Mouse (Mus musculus) CD4-positive, CD25-positive, alpha-beta regulatory T cell (primary cell): ENCODE measurements around the gene Rhox8. TPM values are rescaled to one million over a fixed set of nuclear protein-coding genes. Genes with fewer than 3 reads are reported as not detected.

ENCODE experiments used
- polyA plus RNA-seq: library from polyadenylated mRNA; unstranded; fragments of 100-300 nt; shearing (Covaris generic); gene quantifications from one replicate; pipeline ENCODE4 v1.2.1, GENCODE M21; 2017

Rhox8 gene
- not detected for polyA plus RNA-seq

DNA sequence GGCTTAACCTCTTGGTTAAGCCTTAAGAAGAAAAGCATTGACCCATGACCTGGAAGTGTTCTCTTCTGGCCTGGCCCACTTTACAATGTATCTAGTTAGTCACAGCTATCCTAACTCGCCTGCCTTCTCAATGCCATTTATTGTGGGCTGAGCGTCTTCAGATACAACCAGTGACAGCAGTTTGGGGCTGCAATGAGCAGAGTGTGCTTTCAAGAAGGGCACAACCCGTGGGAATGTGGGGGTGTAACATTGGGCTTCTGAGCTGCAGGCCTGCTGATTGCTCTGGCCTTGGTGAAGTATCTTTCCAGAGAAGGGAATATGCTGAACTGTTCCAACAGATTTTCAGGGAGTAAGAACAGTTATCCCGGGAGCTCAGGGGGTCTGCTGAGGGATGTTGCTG, at the start of gene Rhox8:
Gene Rhox8, minus strand, starts transcription at position 101 of the 400 bp plus-strand sequence.

DNA sequence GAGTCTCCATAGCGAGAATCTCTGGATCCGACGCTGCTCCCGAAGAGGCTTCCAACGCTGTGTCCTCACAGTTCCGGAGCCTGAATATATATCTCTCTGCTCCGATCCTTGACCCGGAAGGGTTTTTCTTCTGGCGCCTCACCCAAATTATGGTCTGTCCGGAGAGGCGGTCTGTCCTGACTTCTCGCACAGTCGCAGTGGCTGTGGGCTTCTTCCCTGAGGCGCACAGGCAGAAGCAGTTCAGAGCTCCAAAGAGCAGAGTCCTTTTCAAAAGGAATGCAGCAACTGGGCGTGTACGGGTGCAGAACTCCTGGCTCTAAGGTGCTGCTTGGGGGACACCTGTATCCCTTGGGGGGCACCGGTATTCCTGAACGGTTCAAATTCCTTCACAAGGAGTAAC, 22.9 kb upstream of the Rhox8 start, which contains the start of gene Rhox9:
Gene Rhox9, minus strand, starts transcription at position 101 of the 400 bp plus-strand sequence.

DNA sequence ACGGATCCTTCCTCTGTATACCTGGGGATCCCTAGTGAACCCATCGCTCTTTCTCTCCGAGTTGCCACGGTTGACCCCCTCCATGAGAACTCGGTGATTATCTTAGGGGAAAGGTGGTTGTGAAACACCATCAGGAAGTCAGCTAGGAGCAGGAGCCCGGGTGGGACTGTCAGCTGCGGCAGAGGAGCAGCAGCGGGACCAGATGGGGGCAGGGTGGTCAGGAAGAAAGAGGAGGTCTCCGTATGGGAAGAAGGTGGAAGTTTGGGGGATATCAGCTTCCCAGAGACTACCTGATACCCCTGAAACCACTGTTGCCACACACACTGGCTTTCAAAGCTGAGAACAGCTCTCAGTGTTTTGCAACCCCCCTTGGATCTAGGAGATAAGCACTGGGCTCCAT, 18.4 kb upstream of the Rhox8 start, which contains the start of gene Rhox7b:
Gene Rhox7b, minus strand, starts transcription at position 101 of the 400 bp plus-strand sequence.

DNA sequence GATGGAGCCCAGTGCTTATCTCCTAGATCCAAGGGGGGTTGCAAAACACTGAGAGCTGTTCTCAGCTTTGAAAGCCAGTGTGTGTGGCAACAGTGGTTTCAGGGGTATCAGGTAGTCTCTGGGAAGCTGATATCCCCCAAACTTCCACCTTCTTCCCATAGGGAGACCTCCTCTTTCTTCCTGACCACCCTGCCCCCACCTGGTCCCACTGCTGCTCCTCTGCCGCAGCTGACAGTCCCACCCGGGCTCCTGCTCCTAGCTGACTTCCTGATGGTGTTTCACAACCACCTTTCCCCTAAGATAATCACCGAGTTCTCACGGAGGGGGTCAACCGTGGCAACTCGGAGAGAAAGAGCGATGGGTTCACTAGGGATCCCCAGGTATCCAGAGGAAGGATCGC, 47.4 kb downstream of the Rhox8 start, which contains the start of gene Rhox7a:
Gene Rhox7a, plus strand, starts transcription at position 301 of the 400 bp plus-strand sequence.

DNA sequence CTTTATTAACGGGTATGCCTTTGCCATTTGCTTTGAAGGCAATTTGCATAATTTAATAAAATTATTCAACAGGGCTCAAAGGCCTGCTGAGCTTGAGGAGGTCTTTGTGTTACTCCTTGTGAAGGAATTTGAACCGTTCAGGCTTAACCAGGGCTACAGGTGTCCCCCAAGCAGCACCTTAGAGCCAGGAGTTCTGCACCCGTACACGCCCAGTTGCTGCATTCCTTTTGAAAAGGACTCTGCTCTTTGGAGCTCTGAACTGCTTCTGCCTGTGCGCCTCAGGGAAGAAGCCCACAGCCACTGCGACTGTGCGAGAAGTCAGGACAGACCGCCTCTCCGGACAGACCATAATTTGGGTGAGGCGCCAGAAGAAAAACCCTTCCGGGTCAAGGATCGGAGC, 52.1 kb downstream of the Rhox8 start, which contains the start of gene Rhox6:
Gene Rhox6, plus strand, starts transcription at position 301 of the 400 bp plus-strand sequence.

Other genes starting within 250 kb of the Rhox8 start
- not detected for gene Rhox2g, start 235.5 kb downstream of the Rhox8 start, polyA plus RNA-seq
- gene Rhox4g, start 227.6 kb downstream of the Rhox8 start, polyA plus RNA-seq = not detected
- gene Rhox3h, start 210.2 kb downstream of the Rhox8 start, polyA plus RNA-seq = not detected
- not detected for gene Rhox2h, start 205.7 kb downstream of the Rhox8 start, polyA plus RNA-seq
- gene Rhox5, start 74.1 kb downstream of the Rhox8 start, polyA plus RNA-seq = not detected
- gene Rhox6, start 52.0 kb downstream of the Rhox8 start, polyA plus RNA-seq = not detected
- gene Rhox7a, start 47.3 kb downstream of the Rhox8 start, polyA plus RNA-seq = not detected
- not detected for gene Rhox7b, start 18.3 kb upstream of the Rhox8 start, polyA plus RNA-seq
- not detected for gene Rhox9, start 22.8 kb upstream of the Rhox8 start, polyA plus RNA-seq
- gene Btg1-ps1, start 139.9 kb upstream of the Rhox8 start, polyA plus RNA-seq = not detected
- not detected for gene Btg1-ps2, start 164.2 kb upstream of the Rhox8 start, polyA plus RNA-seq
- gene Rhox10, start 187.5 kb upstream of the Rhox8 start, polyA plus RNA-seq = not detected
- not detected for gene Rhox11, start 206.2 kb upstream of the Rhox8 start, polyA plus RNA-seq
- not detected for gene Rhox12, start 232.0 kb upstream of the Rhox8 start, polyA plus RNA-seq
- gene Rhox13, start 242.3 kb upstream of the Rhox8 start, polyA plus RNA-seq = not detected